Mouse (Mus musculus): Measurements from ENCODE around the gene Madcam1.

- TF ChIP-seq CTCF (IDR thresholded peaks at IDR 0.05; ENCODE audit: borderline replicate concordance, extremely low read depth, insufficient read depth, insufficient read length), result no peak
- no peak for TF ChIP-seq POLR2A (IDR thresholded peaks at IDR 0.05; ENCODE audit: borderline replicate concordance, extremely low read depth, insufficient read depth, insufficient read length, poor library complexity, severe bottlenecking)
Measured at GRCm38 (mm10) chr10:79688720-79689119, 24.4 kb downstream of the Madcam1 start, which contains the start of gene Gzmm.

All from brain, embryonic 14.5 days (tissue).